Mouse (Mus musculus) right cerebral cortex, adult 18-20 months (tissue): ENCODE data around the gene Fbxw13.
"Not testable (repeated sequence)": the region's sequence is repeated elsewhere in the genome, so short reads cannot be mapped to it uniquely, and the experiment has no call there.

Experiments used
- DNase-seq: peaks from one replicate; pipeline ENCODE4 v3.0.0; 2022; ENCODE audit warnings: mixed read lengths

Gene Fbxw13

DNA sequence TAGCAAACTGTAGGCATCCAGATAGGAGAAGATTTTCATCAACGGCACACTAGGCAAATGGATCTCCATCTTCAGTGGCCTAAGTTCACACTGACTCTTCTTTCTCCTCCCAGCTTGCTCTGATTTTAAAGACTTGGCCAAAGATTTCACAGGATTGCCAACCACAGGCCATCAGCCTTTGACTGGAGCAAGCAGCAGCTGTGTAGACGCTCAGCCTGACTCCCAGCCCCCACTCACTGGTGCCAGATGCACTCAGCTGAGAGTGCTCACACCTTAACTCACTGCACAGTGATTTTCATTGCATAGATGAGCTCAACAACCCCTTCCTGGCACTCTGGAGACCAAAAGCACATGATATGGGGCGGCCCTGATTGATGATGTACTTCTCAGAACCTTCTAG lies at the start of gene Fbxw13:
TSS of gene Fbxw13 (minus strand) at position 101 of the 400 bp plus-strand sequence.
- not testable (repeated sequence) for DNase-seq

DNA sequence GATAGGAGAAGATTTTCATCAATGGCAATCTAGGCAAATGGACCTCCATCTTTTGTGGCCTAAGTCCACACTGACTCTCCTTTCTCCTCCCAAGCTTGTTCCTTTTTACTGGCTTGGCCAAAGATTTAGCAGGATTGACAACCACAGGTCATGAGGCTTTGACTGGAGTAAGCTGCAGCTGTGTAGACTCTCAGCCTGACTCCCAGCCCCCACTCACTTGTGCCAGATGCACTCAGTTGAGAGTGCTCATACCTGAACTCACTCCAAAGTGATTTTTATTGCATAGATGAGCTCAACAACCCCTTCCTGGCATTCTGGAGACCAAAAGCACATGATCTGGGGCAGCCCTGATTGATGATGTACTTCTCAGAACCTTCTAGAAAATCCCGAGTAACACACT lies 38.9 kb upstream of the Fbxw13 start, which contains the start of gene Fbxw20:
TSS of gene Fbxw20 (minus strand) at position 101 of the 400 bp plus-strand sequence.
- DNase-seq: no peak

DNA sequence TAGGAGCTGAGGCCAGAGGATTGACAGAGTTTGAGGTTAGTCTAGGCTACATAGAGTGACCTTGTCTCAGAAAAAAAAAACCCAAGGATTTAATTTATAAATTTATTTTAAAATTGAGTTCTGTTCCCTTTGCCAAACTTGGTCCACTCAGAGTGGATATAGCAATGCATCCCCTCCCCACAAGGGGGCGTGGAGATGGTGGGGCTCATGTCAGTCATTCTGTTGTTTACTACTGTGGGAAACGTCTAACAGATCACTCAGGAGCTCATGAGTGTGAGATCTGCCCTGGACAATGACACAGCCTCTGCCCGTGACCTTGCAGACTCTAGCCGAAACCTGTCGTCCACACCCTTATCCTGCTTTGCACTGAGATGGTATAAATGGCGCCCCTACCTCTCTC lies 22.7 kb upstream of the Fbxw13 start:
- no peak for DNase-seq

DNA sequence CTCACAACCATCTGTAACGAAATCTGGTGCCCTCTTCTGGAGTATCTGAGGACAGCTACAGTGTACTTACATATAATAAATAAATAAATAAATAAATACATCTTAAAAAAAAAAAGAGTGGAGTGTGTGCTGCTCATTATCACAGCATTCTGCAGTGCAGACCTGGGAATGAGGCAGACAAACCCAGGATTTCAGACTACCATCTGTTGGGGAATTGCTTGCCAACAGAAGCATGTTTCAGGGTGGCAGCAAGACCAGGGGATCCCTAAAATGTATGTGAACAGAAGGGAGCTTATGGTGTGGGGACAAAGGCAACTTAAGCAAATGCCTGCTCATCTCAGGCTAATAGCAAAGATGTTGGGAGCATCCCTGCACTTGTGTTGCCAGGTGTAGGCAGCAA lies 5.6 kb upstream of the Fbxw13 start:
- DNase-seq: peak; percentile 2

DNA sequence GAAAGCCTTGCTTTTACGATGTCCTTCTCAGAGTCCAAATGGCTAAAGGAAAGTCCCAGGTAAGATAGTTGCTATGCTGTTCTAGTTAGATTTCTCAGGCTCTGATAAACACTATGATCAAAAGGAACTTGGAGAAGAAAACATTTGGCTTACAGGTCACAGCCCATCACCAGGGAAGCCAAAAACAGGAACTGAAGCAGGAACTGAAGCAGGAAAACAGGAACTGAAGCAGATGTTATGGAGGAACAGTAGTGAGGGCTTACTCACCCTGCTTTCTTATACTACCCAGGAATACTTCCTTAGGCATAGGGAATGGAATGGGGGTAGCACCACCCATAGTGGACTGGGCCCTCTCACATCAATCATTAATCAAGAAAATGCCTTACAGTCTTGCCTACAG lies 4.6 kb upstream of the Fbxw13 start:
- DNase-seq: no peak

DNA sequence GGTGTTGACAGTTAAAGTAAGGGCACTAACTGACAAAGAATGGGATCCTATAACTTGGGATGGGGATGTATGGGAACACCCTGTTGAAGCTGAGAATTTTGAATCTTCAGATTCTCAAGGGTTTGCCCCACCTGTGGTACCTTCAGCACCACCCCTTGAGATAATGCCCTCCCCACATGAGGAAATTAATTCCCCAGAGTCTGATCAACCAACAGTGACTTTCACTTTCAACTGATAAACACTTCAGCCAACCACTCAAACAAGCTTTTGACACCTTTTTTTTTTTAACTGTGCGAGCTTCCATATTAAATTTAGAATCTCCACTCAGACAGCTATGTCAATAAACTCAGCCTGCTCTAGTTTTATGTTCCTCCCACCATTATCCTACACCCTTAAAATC lies 3.6 kb upstream of the Fbxw13 start:
- no peak for DNase-seq

DNA sequence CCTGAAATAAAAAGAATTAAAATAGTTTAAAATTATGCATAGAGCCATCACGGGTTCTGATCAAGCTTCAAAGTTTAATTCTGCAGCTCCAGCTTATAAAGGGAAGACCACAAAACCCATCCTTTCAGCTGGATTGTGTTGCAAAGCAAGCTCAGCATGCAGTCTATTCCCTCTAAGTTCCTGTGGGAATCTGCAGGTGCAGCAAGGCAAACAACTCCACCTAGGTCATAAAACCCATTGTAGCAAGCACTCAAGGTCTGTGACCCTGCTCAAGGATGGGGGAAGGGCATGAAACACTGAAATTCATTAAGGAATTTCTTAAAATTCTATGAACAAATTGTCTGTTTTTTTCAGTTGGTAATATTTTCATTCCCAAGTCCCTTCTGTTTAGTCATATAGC lies 18.6 kb downstream of the Fbxw13 start:
- DNase-seq: no peak

DNA sequence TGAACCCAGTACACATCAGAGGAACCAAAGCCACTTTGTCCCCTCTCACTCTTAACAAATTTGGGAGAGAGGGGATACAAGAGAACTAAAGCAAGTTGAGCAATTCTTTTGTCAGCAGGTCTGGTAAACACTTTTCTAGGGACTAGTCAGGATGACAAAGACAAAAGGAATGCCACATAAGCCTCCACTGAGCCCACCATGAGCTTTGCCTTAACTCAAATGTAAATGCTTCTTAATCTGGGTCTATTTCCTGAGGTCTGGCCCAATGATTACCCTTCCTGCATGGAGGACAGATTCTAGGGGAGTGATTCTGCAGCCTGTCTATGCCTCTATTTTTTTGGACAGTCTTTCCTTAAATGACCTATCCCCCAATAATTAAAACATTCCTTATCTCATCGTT lies 19.5 kb downstream of the Fbxw13 start:
- DNase-seq: no peak

DNA sequence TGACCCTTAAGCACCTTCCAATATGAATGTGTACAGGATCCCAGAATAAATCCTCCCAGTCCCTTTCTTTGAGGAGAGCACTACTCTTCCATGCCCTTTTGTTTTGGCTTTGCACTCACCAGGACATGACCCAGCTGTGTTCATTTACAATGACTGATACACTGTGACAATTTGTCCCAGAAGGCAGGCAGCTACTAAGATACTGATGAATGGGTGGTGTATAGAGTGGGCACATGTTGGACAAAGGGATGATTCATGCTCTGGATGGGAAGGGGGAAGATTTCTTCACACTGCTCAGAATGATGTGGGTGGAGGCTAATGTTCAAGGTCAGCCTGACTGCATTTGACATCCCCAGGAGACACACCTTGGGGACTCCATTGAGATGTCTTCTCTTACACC lies 28.5 kb downstream of the Fbxw13 start:
- DNase-seq: no peak

DNA sequence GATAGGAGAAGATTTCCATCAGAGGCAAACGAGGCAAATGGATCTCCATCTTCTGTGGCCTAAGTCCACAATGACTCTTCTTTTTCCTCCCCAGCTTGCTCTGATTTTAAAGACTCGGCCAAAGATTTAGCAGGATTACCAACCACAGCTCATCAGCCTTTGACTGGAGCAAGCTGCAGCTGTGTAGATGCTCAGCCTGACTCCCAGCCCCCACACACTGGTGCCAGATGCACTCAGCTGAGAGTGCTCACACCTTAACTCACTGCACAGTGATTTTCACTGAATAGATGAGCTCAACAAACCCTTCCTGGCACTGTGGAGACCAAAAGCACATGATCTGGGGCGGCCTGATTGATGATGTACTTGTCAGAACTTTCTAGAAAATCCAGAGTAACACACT lies 33.8 kb downstream of the Fbxw13 start, which contains the start of gene Fbxw21:
TSS of gene Fbxw21 (minus strand) at position 101 of the 400 bp plus-strand sequence.
- DNase-seq: no peak

DNA sequence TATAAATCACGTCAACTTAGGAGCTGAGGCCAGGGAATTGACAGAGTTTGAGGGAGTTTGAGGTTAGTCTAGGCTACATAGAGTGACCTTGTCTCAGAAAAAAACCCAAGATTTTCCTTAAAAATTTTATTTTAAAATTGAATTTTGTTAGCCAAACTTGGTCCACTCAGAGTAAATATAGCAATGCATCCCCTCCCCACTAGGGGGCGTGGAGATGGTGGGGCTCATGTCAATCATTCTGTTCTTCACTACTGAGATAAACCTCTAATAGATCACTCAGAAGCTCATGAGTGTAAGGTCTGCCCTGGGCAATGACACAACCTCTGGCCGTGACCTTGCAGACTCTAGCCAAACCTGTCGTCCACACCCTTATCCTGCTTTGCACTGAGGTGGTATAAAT lies 55.4 kb downstream of the Fbxw13 start:
- DNase-seq: not testable (repeated sequence)

DNA sequence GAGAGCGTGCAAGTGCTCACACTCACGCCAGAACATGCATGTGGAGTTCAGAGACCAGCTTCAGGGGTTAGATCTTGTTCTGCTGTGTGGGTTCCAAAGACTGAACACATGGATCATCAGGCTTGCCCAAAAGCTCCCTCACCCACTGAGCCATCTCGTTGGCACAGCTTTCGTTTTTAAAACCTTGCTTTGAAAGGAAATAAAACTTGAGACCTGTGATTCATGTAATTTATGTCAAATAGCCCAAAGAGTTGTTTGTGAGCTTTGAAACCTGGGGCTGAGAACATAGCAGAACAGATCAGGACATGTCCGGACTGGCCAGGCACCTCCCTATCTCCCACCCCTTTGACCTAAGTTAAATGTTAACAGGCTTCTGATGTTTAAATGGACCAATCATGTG lies 65.7 kb downstream of the Fbxw13 start:
- DNase-seq: no peak
